Mouse (Mus musculus) stomach, postnatal 0 days (tissue): ENCODE data around the gene Hist1h1c.
"Not testable (repeated sequence)": the region's sequence is repeated elsewhere in the genome, so short reads cannot be mapped to it uniquely, and the experiment has no call there.

ENCODE experiments used
- CTCF ChIP-seq: IDR thresholded peaks from 2 replicates; pipeline ENCODE4 v1.5.1; 2016; ENCODE audit warnings: antibody characterized with exemption, low read depth, mild to moderate bottlenecking, moderate library complexity
- EP300 ChIP-seq: optimal IDR thresholded peaks from 2 replicates; pipeline ENCODE3; 2016; ENCODE audit warnings: antibody characterized with exemption

DNA sequence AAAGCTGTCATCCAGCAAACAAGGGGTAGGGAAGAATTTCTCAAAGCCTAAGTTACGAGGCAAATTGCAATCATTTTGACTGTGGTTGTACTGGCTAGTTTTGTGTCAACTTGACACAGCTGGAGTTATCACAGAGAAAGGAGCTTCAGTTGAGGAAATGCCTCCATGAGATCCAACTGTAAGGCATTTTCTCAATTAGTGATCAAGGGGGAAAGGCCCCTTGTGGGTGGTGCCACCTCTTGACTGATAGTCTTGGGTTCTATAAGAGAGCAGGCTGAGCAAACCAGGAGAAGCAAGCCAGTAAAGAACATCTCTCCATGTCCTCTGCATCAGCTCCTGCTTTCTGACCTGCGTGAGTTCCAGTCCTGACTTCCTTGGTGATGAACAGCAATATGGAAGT, 31.0 kb downstream of the Hist1h1c start, which contains the start of gene Trim38:
- not testable (repeated sequence) for TF ChIP-seq CTCF, EP300
